Mouse (Mus musculus) limb, embryonic 15.5 days (tissue): Measurements from ENCODE around the gene Gm20683. TPM values are rescaled to one million over a fixed set of nuclear protein-coding genes. Genes with fewer than 3 reads are reported as not detected.

ENCODE experiments used
- ATAC-seq: fragments of 200-750 bp; cut with Nextera tagmentation; 2 replicates; pipeline ENCODE4 v1.8.0; 2017; ENCODE audit warnings: low read depth, moderate TSS enrichment; ENCODE audit not compliant: insufficient number of reproducible peaks, low FRiP score, low TSS enrichment
- H3K27ac ChIP-seq: fragments of 300-500 bp; sonication (generic); 2 replicates; pipeline ENCODE4 v1.5.1; 2015; ENCODE audit warnings: moderate library complexity, mild to moderate bottlenecking, inconsistent platforms
- H3K27me3 ChIP-seq: fragments of 300-500 bp; sonication (generic); 2 replicates; pipeline ENCODE4 v1.6.1; 2015; ENCODE audit warnings: inconsistent platforms
- H3K36me3 ChIP-seq: fragments of 300-500 bp; sonication (generic); 2 replicates; pipeline ENCODE4 v1.6.1; 2015; ENCODE audit warnings: inconsistent platforms
- H3K4me1 ChIP-seq: fragments of 300-500 bp; sonication (generic); 2 replicates; pipeline ENCODE4 v1.6.1; 2015; ENCODE audit warnings: inconsistent platforms
- H3K4me2 ChIP-seq: fragments of 300-500 bp; sonication (generic); 2 replicates; pipeline ENCODE4 v1.6.1; 2015; ENCODE audit warnings: mild to moderate bottlenecking, inconsistent platforms
- H3K4me3 ChIP-seq: fragments of 300-500 bp; sonication (generic); 2 replicates; pipeline ENCODE4 v1.5.1; 2015; ENCODE audit warnings: mild to moderate bottlenecking, inconsistent platforms
- H3K9ac ChIP-seq: fragments of 300-500 bp; sonication (generic); 2 replicates; pipeline ENCODE4 v1.6.1; 2015; ENCODE audit warnings: inconsistent platforms
- H3K9me3 ChIP-seq: fragments of 300-500 bp; sonication (generic); 2 replicates; pipeline ENCODE4 v1.6.1; 2016; ENCODE audit warnings: inconsistent platforms
- WGBS: fragments of 180-500 bp; shearing (Covaris S2); methylation state at CpG from one replicate; pipeline ENCODE4 v1.1.7; 2015; 5-methylcytosine and 5-hydroxymethylcytosine counted together
- polyA plus RNA-seq: library from polyadenylated mRNA; unstranded; fragments of >200 nt; fragmentation: Nextera tagmentation; extraction: Ambion mirVana; gene quantifications from 2 replicates; pipeline ENCODE4 v1.2.1, GENCODE M21; 2015

Gene Gm20683
- polyA plus RNA-seq, 1 experiment from 2014 or later: 1.8 TPM

GRCm38 (mm10) chr17:25836397-25837075 lies 5.0 kb downstream of the Gm20683 start:
- Histone ChIP-seq H3K36me3 (peaks cover 49% of the 10 kb centered on the region), H3K27ac (peak overlapping the region; percentile 47; the same call in 1 of the 2 replicates), H3K9me3 (no peaks in the 10 kb centered on the region), H3K4me1 (peaks cover 48% of the 10 kb centered on the region), H3K9ac (peak overlapping the region; percentile 41), H3K4me2 (peak overlapping the region; percentile 86), H3K4me3 (peak overlapping the region; percentile 38), H3K27me3 (no peaks in the 10 kb centered on the region)
- ATAC-seq: no peak
- WGBS: 22% methylated on average over 23 of the region's 23 CpGs

DNA sequence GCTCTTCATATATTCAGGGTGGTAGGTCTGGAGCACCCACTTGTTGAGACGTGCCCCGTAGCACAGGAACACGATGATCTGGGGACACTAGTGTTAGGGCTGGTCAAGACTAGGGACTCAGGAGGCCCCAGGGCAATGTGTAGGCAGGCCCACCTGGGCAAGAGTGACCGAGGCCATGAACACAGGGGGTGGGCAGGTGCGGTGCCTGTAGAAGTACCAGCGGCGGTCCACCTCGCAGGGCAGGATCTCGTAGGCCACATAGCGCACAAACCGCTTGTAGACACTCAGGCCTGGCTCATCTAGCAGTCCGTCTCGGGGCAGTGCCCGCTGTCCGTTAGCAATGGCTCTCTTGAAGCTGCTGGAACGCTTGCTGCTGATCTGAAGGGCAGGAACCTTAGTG lies 5.7 kb downstream of the Gm20683 start:
- H3K27me3 ChIP-seq: no peaks in the 10 kb centered on the region
- no peak overlapping the region for H3K9ac ChIP-seq
- no peaks in the 10 kb centered on the region for H3K9me3 ChIP-seq
- H3K4me3 ChIP-seq: peak overlapping the region; percentile 38
- peak overlapping the region; percentile 86 for H3K4me2 ChIP-seq
- peaks cover 49% of the 10 kb centered on the region for H3K36me3 ChIP-seq
- peaks cover 55% of the 10 kb centered on the region for H3K4me1 ChIP-seq
- 87% methylated on average over 16 of the region's 16 CpGs for WGBS
- H3K27ac ChIP-seq: no peak overlapping the region
- no peak for ATAC-seq

GRCm38 (mm10) chr17:25835301-25835700 lies 6.3 kb downstream of the Gm20683 start:
- H3K36me3 ChIP-seq: peaks cover 49% of the 10 kb centered on the region
- H3K4me1 ChIP-seq: peaks cover 60% of the 10 kb centered on the region
- WGBS: 88% methylated on average over 7 of the region's 7 CpGs
- H3K4me2 ChIP-seq: peak overlapping the region; percentile 86
- H3K27me3 ChIP-seq: no peaks in the 10 kb centered on the region
- no peak for ATAC-seq
- peak overlapping the region; percentile 38; the same call in 1 of the 2 replicates for H3K4me3 ChIP-seq
- H3K9me3 ChIP-seq: no peaks in the 10 kb centered on the region
- H3K27ac ChIP-seq: no peak overlapping the region
- H3K9ac ChIP-seq: no peak overlapping the region

- WGBS: 76% methylated on average over 12 of the region's 12 CpGs
- H3K4me2 ChIP-seq: peak overlapping the region; percentile 86
- peaks cover 66% of the 10 kb centered on the region for H3K4me1 ChIP-seq
- H3K9ac ChIP-seq: peak overlapping the region; percentile 81; the same call in 1 of the 2 replicates
- no peaks in the 10 kb centered on the region for H3K27me3 ChIP-seq
- peak overlapping the region; percentile 77 for H3K4me3 ChIP-seq
- H3K27ac ChIP-seq: peak overlapping the region; percentile 97
- ATAC-seq: no peak
- H3K36me3 ChIP-seq: peaks cover 45% of the 10 kb centered on the region
- no peaks in the 10 kb centered on the region for H3K9me3 ChIP-seq
These were observed 6.9 kb downstream of the Gm20683 start for GRCm38 (mm10) chr17:25834595-25835222.

DNA sequence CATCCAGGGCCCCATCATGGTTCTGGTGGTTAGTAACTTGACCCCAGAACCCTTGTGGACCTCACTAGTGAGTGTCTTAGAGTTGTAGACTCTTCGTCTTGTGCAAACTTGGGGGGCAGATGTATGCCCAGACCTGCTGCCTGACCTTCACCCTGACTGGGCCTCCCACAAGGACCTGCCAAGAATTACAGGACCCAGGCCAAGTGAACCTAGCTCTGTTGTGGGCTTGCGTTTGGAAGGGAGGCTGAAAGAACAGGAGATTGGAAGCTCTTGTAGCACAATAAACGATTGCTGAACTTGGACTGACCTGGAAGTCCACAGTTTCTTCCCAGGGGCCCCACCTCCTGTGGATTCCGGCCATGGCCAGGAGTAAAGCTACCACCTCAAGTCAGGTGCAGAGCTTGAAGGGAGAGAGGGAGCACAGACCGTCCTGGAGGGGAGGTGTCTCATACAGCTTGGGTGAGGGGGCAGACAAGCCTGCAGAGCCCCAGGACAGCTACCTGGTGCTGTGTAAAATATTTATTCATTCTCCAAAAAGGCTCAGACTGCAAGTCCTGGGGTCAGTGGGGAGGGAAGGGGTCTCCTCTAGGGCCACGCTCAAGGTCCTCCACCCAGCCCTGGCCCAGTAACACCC lies 7.5 kb downstream of the Gm20683 start:
- peaks cover 39% of the 10 kb centered on the region for H3K36me3 ChIP-seq
- WGBS: 31% methylated on average over 6 of the region's 6 CpGs
- peak overlapping the region; percentile 86 for H3K4me2 ChIP-seq
- no peak for ATAC-seq
- no peaks in the 10 kb centered on the region for H3K9me3 ChIP-seq
- peaks cover 70% of the 10 kb centered on the region for H3K4me1 ChIP-seq
- H3K27ac ChIP-seq: peak overlapping the region; percentile 97
- H3K27me3 ChIP-seq: no peaks in the 10 kb centered on the region
- H3K9ac ChIP-seq: peak overlapping the region; percentile 81
- H3K4me3 ChIP-seq: peak overlapping the region; percentile 77

DNA sequence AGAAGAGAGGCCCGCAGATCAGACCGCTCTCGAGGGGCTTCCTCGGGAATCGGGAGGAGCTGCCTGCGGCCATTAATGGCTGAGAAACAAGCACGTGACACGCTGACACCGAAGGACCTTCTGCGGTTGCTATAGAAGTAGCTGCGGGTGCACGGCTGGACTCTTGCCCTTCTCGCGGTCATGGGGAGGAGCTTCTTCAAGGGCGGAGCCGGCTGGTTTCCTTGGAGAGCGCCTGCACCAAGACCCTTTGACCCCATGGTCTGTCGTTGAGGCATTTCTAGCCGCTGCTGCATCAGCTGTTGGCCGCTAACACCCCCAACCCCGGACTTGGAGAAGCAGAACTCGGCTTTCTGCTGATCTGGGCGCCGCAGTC lies 8.3 kb downstream of the Gm20683 start, which contains the start of gene Stub1:
Gene Stub1 (minus strand): TSS at position 114 of the 373 bp plus-strand sequence.
- peak within 1 kb of the TSS; percentile 81 for H3K9ac ChIP-seq
- WGBS: under 1% methylated on average over 24 of the region's 24 CpGs
- no peaks in the 10 kb centered on the region for H3K27me3 ChIP-seq
- peaks cover 73% of the 10 kb centered on the region for H3K4me1 ChIP-seq
- H3K27ac ChIP-seq: peak within 1 kb of the TSS; percentile 97
- H3K9me3 ChIP-seq: no peaks in the 10 kb centered on the region
- peak within 1 kb of the TSS; percentile 86 for H3K4me2 ChIP-seq
- H3K36me3 ChIP-seq: peaks cover 32% of the 10 kb centered on the region
- peak within 1 kb of the TSS; percentile 77 for H3K4me3 ChIP-seq
- peak; percentile 55 for ATAC-seq

GRCm38 (mm10) chr17:25832436-25833290 lies 8.9 kb downstream of the Gm20683 start:
- H3K36me3 ChIP-seq: peaks cover 27% of the 10 kb centered on the region
- peak overlapping the region; percentile 97 for H3K27ac ChIP-seq
- H3K27me3 ChIP-seq: no peaks in the 10 kb centered on the region
- peaks cover 78% of the 10 kb centered on the region for H3K4me1 ChIP-seq
- H3K4me2 ChIP-seq: peak overlapping the region; percentile 86
- no peaks in the 10 kb centered on the region for H3K9me3 ChIP-seq
- under 1% methylated on average over 72 of the region's 77 CpGs for WGBS
- H3K4me3 ChIP-seq: peak overlapping the region; percentile 77
- H3K9ac ChIP-seq: peak overlapping the region; percentile 81
- ATAC-seq: peak; percentile 91

DNA sequence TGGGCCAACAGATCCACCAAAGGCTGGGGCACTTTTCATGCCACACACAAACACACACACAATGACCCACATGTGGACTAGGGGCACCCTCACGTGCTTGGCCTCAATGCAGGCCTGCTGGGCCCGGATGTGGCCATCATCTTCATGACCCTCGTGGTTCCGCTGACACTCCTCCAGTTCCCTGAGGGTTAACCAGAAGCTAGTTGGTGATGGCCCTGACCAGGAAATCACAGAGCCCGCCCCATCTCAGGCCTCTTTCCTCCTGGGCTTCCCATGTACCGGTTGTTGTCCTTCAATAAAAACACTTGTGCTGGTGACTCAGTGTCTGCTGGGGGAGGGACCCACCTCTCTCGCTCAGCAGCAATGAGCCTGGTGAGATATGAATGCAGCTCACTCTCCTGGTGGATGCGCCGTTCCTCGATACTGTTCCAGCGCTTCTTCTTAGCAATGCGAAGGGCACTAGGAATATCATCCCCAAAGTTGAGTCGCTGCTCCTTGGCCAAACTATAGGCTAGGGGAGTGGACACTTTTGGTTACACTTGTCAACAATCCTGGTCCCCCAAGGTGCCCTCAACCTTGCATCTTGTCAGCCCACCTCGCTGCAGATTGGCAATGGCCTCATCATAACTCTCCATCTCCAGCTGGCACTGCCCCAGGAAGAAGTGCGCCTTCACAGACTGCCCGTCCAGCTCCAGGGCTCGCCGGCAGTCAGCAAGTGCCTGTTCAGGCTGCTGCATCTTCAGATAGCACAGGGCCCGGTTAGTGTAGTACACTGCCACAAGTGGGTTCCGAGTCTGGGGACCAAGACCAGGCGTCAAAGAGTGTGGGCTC lies 9.9 kb downstream of the Gm20683 start:
- ATAC-seq: no peak
- peak overlapping the region; percentile 81 for H3K9ac ChIP-seq
- 57% methylated on average over 21 of the region's 21 CpGs for WGBS
- H3K4me2 ChIP-seq: peak overlapping the region; percentile 86
- peak overlapping the region; percentile 77 for H3K4me3 ChIP-seq
- peaks cover 70% of the 10 kb centered on the region for H3K4me1 ChIP-seq
- H3K36me3 ChIP-seq: peaks cover 36% of the 10 kb centered on the region
- H3K9me3 ChIP-seq: no peaks in the 10 kb centered on the region
- H3K27ac ChIP-seq: peak overlapping the region; percentile 97
- no peaks in the 10 kb centered on the region for H3K27me3 ChIP-seq

DNA sequence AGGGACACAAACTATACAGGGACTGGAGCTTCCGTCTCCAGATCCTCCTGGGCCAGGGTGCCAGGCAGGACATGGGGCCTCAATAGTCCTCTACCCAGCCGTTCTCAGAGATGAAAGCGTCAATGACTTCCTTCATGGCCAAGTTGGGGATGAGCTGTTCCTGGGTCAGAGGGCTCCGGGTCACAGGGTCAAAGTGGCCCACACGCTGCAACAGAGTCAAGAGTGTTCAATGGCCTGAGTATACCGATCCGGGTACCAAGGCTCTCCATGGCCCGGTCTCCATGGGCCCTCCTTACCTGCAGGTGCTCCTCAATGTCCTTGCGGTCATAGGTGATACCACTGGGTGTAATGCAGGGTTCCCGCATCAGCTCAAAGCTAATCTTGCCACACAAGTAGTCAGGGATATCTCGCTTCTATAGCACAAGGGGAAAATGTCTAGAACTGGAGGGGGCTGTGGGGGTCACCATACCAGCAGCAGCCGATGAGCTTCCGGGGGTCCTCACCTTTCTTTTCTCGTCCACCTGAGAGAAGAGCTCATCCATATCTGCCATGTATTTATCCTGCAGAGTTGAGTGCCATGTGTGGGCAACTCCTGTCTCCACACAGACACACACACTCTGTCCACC lies 10.6 kb downstream of the Gm20683 start:
- WGBS: 88% methylated on average over 14 of the region's 14 CpGs
- peaks cover 44% of the 10 kb centered on the region for H3K36me3 ChIP-seq
- no peaks in the 10 kb centered on the region for H3K27me3 ChIP-seq
- 0 out of 2 replicates have a peak overlapping the region, but pooled peaks have one; percentile 81 for H3K9ac ChIP-seq
- H3K4me3 ChIP-seq: peak overlapping the region; percentile 77
- H3K4me1 ChIP-seq: peaks cover 65% of the 10 kb centered on the region
- H3K27ac ChIP-seq: peak overlapping the region; percentile 3; the same call in 1 of the 2 replicates
- H3K4me2 ChIP-seq: peak overlapping the region; percentile 86
- ATAC-seq: no peak
- no peaks in the 10 kb centered on the region for H3K9me3 ChIP-seq

- no peak overlapping the region for H3K9ac ChIP-seq
These were observed 11.3 kb downstream of the Gm20683 start for GRCm38 (mm10) chr17:25830200-25830753.

More at GRCm38 (mm10) chr17:25830200-25830753, 11.3 kb downstream of the Gm20683 start:
- Histone ChIP-seq H3K4me3 (peak overlapping the region; percentile 62), H3K36me3 (peaks cover 48% of the 10 kb centered on the region), H3K27me3 (no peaks in the 10 kb centered on the region), H3K4me1 (peaks cover 64% of the 10 kb centered on the region), H3K27ac (peak overlapping the region; percentile 3; the same call in 1 of the 2 replicates), H3K9me3 (no peaks in the 10 kb centered on the region), H3K4me2 (peak overlapping the region; percentile 66)
- WGBS: 76% methylated on average over 4 of the region's 4 CpGs
- no peak for ATAC-seq
